Mouse (Mus musculus): ENCODE measurements around the gene Stoml1. TPM values are rescaled to one million over a fixed set of nuclear protein-coding genes. Genes with fewer than 3 reads are reported as not detected.

Gene Stoml1
- 32.5 and 32.6 TPM in 2 replicates for polyA plus RNA-seq (2012; rRNA removed)

DNA sequence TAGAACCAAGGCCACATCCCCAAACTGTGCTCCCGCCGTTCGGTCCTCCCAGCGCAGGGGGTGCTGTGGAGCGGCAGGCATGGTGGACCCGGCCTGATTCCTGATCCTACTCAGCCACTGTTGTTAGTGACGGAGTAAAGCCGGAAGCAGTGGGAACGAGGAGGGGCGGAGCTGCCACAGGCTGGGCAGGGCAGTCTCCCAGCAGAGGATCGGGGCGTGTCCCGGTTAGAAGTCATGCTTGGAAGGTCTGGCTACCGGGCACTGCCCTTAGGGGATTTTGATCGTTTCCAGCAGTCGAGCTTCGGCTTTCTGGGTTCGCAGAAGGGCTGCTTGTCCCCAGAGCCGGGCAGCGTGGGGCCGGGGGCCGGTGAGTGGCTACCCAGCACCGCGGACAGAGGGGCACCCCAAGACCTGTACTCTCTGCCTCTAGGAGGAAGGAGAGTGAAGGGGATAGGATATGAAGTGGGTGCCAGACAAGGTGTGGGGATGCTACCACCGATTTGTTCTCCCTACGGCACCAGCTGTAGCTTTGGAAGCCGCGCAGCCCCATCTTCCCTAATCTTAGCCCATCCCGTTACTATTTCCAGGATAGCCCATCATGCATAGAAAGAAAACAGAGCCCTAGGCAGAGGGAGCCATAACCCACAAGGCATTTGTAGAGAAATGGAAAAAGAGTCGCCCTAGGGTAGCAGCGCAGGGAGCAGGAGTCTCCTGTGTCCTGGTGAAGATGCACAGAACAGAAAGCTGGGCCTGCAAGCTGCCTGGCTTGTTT lies at the start of gene Stoml1:
Gene Stoml1 (plus strand): TSS at position 132 of the 772 bp plus-strand sequence.
- H3K27me3 ChIP-seq (replicated peaks; ENCODE audit: control insufficient read depth, insufficient read depth, low read length), result no peaks in the 10 kb centered on the region
- H3K36me3 ChIP-seq (ENCODE audit: control insufficient read depth, insufficient read depth, low read length), result no peaks in the 10 kb centered on the region
- peak within 1 kb of the TSS; percentile 44 for H3K27ac ChIP-seq (ENCODE audit: insufficient read depth, low read depth, low read length)
- WGBS, result 2% methylated on average over 31 of the region's 31 CpGs
- DNase-seq, result peak; percentile 98
- peaks cover 9% of the 10 kb centered on the region; the same call in 1 of the 2 replicates for H3K4me1 ChIP-seq (ENCODE audit: control insufficient read depth, insufficient read depth, low read length)
- H3K4me3 ChIP-seq (ENCODE audit: insufficient read depth, low read depth, low read length), result peak within 1 kb of the TSS; percentile 70
- TF ChIP-seq CTCF (conservative IDR thresholded peaks at IDR 0.05; ENCODE audit: insufficient read depth, insufficient read length, low read depth, low read length) (peak; percentile 94), POLR2A (IDR thresholded peaks at IDR 0.05; ENCODE audit: low read depth, low read length) (peak; percentile 63)

DNA sequence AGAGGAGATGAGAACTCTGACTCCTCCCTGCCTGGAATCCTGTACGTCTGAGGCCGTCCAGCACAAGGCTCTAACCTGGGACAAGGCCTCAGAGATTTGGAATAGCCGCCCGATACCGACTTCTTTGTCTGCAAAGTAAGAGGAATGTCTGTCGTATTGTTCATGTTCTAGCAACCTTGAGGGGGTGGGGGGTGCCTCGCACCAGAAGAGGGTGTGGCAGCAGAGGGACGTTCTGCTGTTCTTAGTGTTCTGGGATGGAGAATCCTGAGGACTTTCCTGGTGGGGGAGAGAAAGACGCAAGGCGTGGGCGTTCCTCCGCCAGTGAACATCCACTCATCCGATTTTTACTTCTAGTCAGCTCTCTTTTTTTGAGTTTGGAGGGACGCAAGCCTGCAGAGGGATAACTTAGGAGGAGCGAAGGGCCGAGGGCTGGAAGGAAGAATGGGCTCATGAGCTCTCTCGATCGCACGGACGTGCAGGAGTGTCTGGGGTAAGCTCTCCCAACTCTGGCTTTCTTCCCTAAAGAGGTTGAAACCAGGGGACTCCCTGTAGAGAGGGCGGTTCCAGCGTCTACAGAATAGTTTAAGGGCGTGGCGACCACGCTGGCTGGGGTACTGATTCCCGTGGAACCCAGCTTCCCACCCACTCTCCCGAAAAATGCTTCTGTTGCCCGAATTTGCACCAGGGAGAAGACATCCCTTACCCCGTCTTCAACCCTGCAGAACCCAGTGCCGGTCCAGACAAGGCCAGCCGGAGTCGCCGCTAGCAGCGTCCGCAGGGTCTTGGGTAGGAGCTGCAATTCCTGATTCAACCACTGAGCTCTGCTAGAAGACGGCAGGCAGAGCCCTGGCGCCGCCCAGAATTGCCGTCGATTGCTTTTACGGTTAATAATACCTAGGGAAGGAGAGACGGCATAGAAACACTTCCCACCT lies 49.2 kb upstream of the Stoml1 start, which contains the start of the genes Islr and Islr2:
Gene Islr (minus strand): TSS at position 791 of the 932 bp plus-strand sequence.
Gene Islr2 (minus strand): TSS at position 804 of the 932 bp plus-strand sequence.
- TF ChIP-seq CTCF (conservative IDR thresholded peaks at IDR 0.05; ENCODE audit: insufficient read depth, insufficient read length, low read depth, low read length), result peak; percentile 62
- TF ChIP-seq POLR2A (IDR thresholded peaks at IDR 0.05; ENCODE audit: low read depth, low read length), result no peak
- Histone ChIP-seq H3K27ac (ENCODE audit: insufficient read depth, low read depth, low read length) (no peak within 1 kb of the TSS), H3K36me3 (ENCODE audit: control insufficient read depth, insufficient read depth, low read length) (no peaks in the 10 kb centered on the region), H3K27me3 (replicated peaks; ENCODE audit: control insufficient read depth, insufficient read depth, low read length) (no peaks in the 10 kb centered on the region), H3K4me3 (ENCODE audit: insufficient read depth, low read depth, low read length) (peak within 1 kb of the TSS; percentile 60), H3K4me1 (ENCODE audit: control insufficient read depth, insufficient read depth, low read length) (no peaks in the 10 kb centered on the region)
- 8% methylated on average over 42 of the region's 42 CpGs for WGBS
- DNase-seq, result peak; percentile 85

DNA sequence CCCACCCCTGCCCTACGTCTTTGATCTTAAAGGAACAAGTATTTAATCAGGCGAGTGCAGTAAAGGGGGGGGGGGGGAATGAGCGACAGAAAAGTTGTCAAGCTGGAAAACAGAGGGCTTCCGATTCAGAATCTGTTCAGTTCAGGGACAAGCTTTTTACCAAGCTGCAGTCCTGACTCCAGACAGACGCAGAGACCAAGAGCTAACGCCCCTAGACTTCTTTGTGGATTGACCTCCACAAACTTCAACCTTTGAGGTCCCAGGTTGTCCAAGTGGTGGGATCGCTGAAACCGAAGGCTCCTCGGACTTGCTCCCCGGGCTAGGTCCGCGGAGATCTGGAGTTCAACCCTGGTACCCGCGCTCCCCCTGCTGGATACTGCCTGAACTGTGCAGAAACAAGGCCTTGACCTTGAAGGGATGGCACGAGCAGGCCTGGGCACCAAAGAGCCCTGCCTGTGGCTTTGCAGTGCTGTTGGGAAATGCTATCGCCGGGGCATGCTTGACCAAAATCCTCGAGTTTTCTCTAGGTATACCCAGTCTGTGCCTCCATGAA lies 48.4 kb upstream of the Stoml1 start:
- TF ChIP-seq POLR2A (IDR thresholded peaks at IDR 0.05; ENCODE audit: low read depth, low read length) (no peak), CTCF (conservative IDR thresholded peaks at IDR 0.05; ENCODE audit: insufficient read depth, insufficient read length, low read depth, low read length) (peak; percentile 93)

DNA sequence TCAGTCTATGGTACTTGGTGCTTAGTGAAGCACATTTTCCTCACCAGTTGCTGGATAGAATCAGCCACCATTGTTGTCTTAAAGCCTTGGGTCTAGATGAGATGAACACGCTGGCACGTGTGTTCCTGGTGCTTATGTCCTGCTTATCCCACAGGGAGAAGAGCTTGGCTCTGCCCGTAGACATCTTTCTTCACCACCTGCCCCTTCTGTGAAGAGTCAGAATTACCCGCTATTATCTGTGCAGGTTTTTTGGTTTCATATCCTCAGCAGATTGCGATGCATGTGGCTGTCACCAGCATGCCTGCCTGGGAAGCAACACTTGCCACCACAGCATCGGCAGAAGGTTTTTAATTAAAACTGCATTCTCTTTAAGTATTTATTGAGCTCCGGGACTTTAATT lies 47.0 kb upstream of the Stoml1 start:
- DNase-seq, result no peak
- H3K4me3 ChIP-seq (ENCODE audit: insufficient read depth, low read depth, low read length), result no peak overlapping the region
- H3K4me1 ChIP-seq (ENCODE audit: control insufficient read depth, insufficient read depth, low read length), result no peaks in the 10 kb centered on the region
- no peaks in the 10 kb centered on the region for H3K36me3 ChIP-seq (ENCODE audit: control insufficient read depth, insufficient read depth, low read length)
- no peaks in the 10 kb centered on the region for H3K27me3 ChIP-seq (replicated peaks; ENCODE audit: control insufficient read depth, insufficient read depth, low read length)
- 92% methylated on average over 7 of the region's 7 CpGs for WGBS
- TF ChIP-seq CTCF (conservative IDR thresholded peaks at IDR 0.05; ENCODE audit: insufficient read depth, insufficient read length, low read depth, low read length) (no peak), POLR2A (IDR thresholded peaks at IDR 0.05; ENCODE audit: low read depth, low read length) (no peak)
- H3K27ac ChIP-seq (ENCODE audit: insufficient read depth, low read depth, low read length), result no peak overlapping the region

More for the DNA sequence above, 48.4 kb upstream of the Stoml1 start:
- no peaks in the 10 kb centered on the region for H3K4me1 ChIP-seq (ENCODE audit: control insufficient read depth, insufficient read depth, low read length)
- 2% methylated on average over 18 of the region's 18 CpGs for WGBS
- no peaks in the 10 kb centered on the region for H3K27me3 ChIP-seq (replicated peaks; ENCODE audit: control insufficient read depth, insufficient read depth, low read length)
- no peaks in the 10 kb centered on the region for H3K36me3 ChIP-seq (ENCODE audit: control insufficient read depth, insufficient read depth, low read length)
- peak; percentile 94 for DNase-seq
- H3K27ac ChIP-seq (ENCODE audit: insufficient read depth, low read depth, low read length), result no peak overlapping the region
- peak overlapping the region; percentile 60 for H3K4me3 ChIP-seq (ENCODE audit: insufficient read depth, low read depth, low read length)

DNA sequence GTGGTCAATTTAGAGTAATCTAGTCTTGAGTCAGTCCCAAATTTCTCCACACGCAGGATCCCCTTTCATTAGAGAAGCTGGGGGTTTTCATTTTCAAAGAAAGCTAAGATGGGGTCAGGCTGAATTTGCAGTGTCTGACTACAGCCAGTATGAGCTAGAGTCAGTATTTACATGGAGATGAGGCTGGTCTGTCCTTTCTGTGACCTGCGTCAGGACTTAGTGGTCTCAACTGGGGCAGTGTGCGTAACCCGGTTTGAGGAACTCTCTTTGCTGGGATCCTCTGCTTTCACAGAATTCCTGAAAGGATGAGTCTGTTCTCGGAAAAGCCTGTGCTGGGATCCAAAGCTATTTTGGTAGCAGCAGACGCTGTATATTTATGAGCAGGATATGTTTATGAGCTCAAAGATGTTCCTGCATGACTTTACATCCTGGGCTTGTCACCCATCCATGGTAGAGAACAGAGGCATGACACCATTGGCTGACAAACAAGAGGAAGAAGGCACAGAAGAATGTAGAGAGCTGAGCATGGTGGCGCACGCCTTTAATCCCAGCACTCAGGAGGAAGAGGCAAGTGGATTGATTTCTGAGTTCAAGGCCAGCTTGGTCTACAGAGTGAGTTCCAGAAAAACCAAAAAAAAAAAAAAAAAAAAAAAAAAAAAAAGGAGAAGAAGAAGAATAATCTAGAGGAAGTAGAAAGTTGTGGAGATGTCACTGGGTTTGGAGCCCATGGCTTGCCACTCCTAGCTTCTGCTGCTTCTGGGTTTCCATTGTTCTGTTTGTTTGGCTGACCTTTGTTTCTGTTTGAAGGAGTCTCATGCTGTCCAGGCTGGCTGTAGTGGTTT lies 43.3 kb upstream of the Stoml1 start:
- no peaks in the 10 kb centered on the region for H3K4me1 ChIP-seq (ENCODE audit: control insufficient read depth, insufficient read depth, low read length)
- no peak for TF ChIP-seq CTCF (conservative IDR thresholded peaks at IDR 0.05; ENCODE audit: insufficient read depth, insufficient read length, low read depth, low read length)
- no peak for TF ChIP-seq POLR2A (IDR thresholded peaks at IDR 0.05; ENCODE audit: low read depth, low read length)
- 72% methylated on average over 8 of the region's 8 CpGs for WGBS
- H3K36me3 ChIP-seq (ENCODE audit: control insufficient read depth, insufficient read depth, low read length), result no peaks in the 10 kb centered on the region
- no peak overlapping the region for H3K4me3 ChIP-seq (ENCODE audit: insufficient read depth, low read depth, low read length)
- H3K27ac ChIP-seq (ENCODE audit: insufficient read depth, low read depth, low read length), result no peak overlapping the region
- peak; percentile 42 for DNase-seq
- no peaks in the 10 kb centered on the region for H3K27me3 ChIP-seq (replicated peaks; ENCODE audit: control insufficient read depth, insufficient read depth, low read length)

DNA sequence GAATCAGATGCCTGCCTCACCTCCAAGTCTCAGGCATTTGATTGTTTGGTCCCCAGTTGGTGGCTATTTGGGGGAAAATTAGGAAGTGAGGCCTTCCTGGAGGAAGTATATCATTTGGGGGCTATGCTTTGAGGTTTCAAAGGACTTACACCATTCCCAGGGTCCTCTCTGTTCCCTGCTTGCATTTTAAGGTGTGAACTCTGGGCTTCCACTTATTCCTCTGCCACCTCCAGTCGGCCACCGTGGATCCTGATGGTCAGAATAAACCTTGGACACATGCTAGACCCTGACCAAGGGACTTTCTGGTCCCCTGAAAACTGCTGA lies 42.7 kb upstream of the Stoml1 start:
- no peak for DNase-seq
- no peaks in the 10 kb centered on the region for H3K4me1 ChIP-seq (ENCODE audit: control insufficient read depth, insufficient read depth, low read length)
- WGBS, result 78% methylated on average over 2 of the region's 2 CpGs
- no peak overlapping the region for H3K4me3 ChIP-seq (ENCODE audit: insufficient read depth, low read depth, low read length)
- no peaks in the 10 kb centered on the region for H3K36me3 ChIP-seq (ENCODE audit: control insufficient read depth, insufficient read depth, low read length)
- H3K27ac ChIP-seq (ENCODE audit: insufficient read depth, low read depth, low read length), result no peak overlapping the region
- H3K27me3 ChIP-seq (replicated peaks; ENCODE audit: control insufficient read depth, insufficient read depth, low read length), result no peaks in the 10 kb centered on the region
- TF ChIP-seq POLR2A (IDR thresholded peaks at IDR 0.05; ENCODE audit: low read depth, low read length) (no peak), CTCF (conservative IDR thresholded peaks at IDR 0.05; ENCODE audit: insufficient read depth, insufficient read length, low read depth, low read length) (no peak)

Data from kidney, adult 2 months (tissue).